In genomic region chr9:30428231-30428630, GRCm38 (mm10) we compare ENCODE assay signal across 8 mouse cellular contexts. TPM values are rescaled to one million over a fixed set of nuclear protein-coding genes. Genes with fewer than 3 reads are reported as not detected.
A peak's percentile ranks its signal among the peaks of the same experiment; 100 is the strongest.
DNase-seq lines count a peak whose midpoint lies in the region; ATAC-seq lines count a peak whose summit lies in the region.

No protein-coding gene starts in this region.

- no peak for DNase-seq in heart, adult 8-10 months (ENCODE audit: low spot score)
- no peak for DNase-seq in neural tube, embryonic 11.5 days (ENCODE audit: low spot score)
- no peak for DNase-seq in neural tube, embryonic 10.5 days (ENCODE audit: extremely low spot score, low spot score)
- no peak for DNase-seq in adrenal gland, postnatal 14 days
- DNase-seq in thymus, postnatal 14 days: no peak

- H3K4me1 ChIP-seq in heart, embryonic 11.5 days (ENCODE audit: control insufficient read depth, insufficient read depth, low read length): peaks cover 19% of the 10 kb centered on the region
- H3K4me1 ChIP-seq in neural tube, embryonic 11.5 days (ENCODE audit: control insufficient read depth, insufficient read depth, low read length): peaks cover 17% of the 10 kb centered on the region; the same call in 1 of the 2 replicates
- H3K4me1 ChIP-seq in limb, embryonic 15.5 days: peaks cover 31% of the 10 kb centered on the region
- peaks cover 44% of the 10 kb centered on the region for H3K4me1 ChIP-seq in neural tube, embryonic 15.5 days

- no peaks in the 10 kb centered on the region for H3K9me3 ChIP-seq in heart, embryonic 11.5 days (replicated peaks; ENCODE audit: control insufficient read depth, low read length)
- no peaks in the 10 kb centered on the region for H3K9me3 ChIP-seq in neural tube, embryonic 11.5 days (ENCODE audit: control insufficient read depth, low read length)
- no peaks in the 10 kb centered on the region for H3K9me3 ChIP-seq in limb, embryonic 15.5 days
- no peaks in the 10 kb centered on the region for H3K9me3 ChIP-seq in neural tube, embryonic 15.5 days (replicated peaks)

- H3K27me3 ChIP-seq in heart, embryonic 11.5 days (ENCODE audit: control insufficient read depth, insufficient read depth, low read length): no peaks in the 10 kb centered on the region
- no peaks in the 10 kb centered on the region for H3K27me3 ChIP-seq in neural tube, embryonic 11.5 days (ENCODE audit: control insufficient read depth, insufficient read depth, low read length)
- H3K27me3 ChIP-seq in limb, embryonic 15.5 days: no peaks in the 10 kb centered on the region
- no peaks in the 10 kb centered on the region for H3K27me3 ChIP-seq in neural tube, embryonic 15.5 days (replicated peaks)

- H3K36me3 ChIP-seq in heart, embryonic 11.5 days (ENCODE audit: control insufficient read depth, insufficient read depth, low read length): peaks cover 2% of the 10 kb centered on the region
- peaks cover 4% of the 10 kb centered on the region for H3K36me3 ChIP-seq in neural tube, embryonic 11.5 days (ENCODE audit: control insufficient read depth, insufficient read depth, low read length)
- H3K36me3 ChIP-seq in limb, embryonic 15.5 days: peaks cover 18% of the 10 kb centered on the region
- H3K36me3 ChIP-seq in neural tube, embryonic 15.5 days: peaks cover 8% of the 10 kb centered on the region

- peak overlapping the region; percentile 91 for H3K4me2 ChIP-seq in heart, embryonic 11.5 days
- H3K4me2 ChIP-seq in neural tube, embryonic 11.5 days (ENCODE audit: low read depth): 0 out of 2 replicates have a peak overlapping the region, but pooled peaks have one; percentile 14
- peak overlapping the region; percentile 74; the same call in 1 of the 2 replicates for H3K4me2 ChIP-seq in limb, embryonic 15.5 days
- H3K4me2 ChIP-seq in neural tube, embryonic 15.5 days: peak overlapping the region; percentile 84

- no peak overlapping the region for H3K4me3 ChIP-seq in heart, embryonic 11.5 days (ENCODE audit: low read depth, low read length)
- no peak overlapping the region for H3K4me3 ChIP-seq in neural tube, embryonic 11.5 days (ENCODE audit: low read depth, low read length)
- H3K4me3 ChIP-seq in limb, embryonic 15.5 days: 0 out of 2 replicates have a peak overlapping the region, but pooled peaks have one; percentile 65
- H3K4me3 ChIP-seq in neural tube, embryonic 15.5 days (replicated peaks): peak overlapping the region; percentile 90

- H3K9ac ChIP-seq in heart, embryonic 11.5 days (ENCODE audit: low read depth, low read length): no peak overlapping the region
- H3K9ac ChIP-seq in neural tube, embryonic 11.5 days (ENCODE audit: low read length): no peak overlapping the region
- no peak overlapping the region for H3K9ac ChIP-seq in limb, embryonic 15.5 days
- 0 out of 2 replicates have a peak overlapping the region, but pooled peaks have one; percentile 76 for H3K9ac ChIP-seq in neural tube, embryonic 15.5 days (replicated peaks)

- WGBS in heart, embryonic 11.5 days (ENCODE audit: insufficient replicate concordance): 86% methylated on average over 5 of the region's 5 CpGs
- 89% methylated on average over 5 of the region's 5 CpGs for WGBS in neural tube, embryonic 11.5 days
- 89% methylated on average over 5 of the region's 5 CpGs for WGBS in limb, embryonic 15.5 days
- 95% methylated on average over 5 of the region's 5 CpGs for WGBS in neural tube, embryonic 15.5 days

- no peak overlapping the region for H3K27ac ChIP-seq in heart, embryonic 11.5 days (ENCODE audit: low read depth, low read length)
- no peak overlapping the region for H3K27ac ChIP-seq in neural tube, embryonic 11.5 days (ENCODE audit: low read depth, low read length)
- no peak overlapping the region for H3K27ac ChIP-seq in limb, embryonic 15.5 days
- no peak overlapping the region for H3K27ac ChIP-seq in neural tube, embryonic 15.5 days (replicated peaks)

- ATAC-seq in heart, embryonic 11.5 days (replicated peaks; ENCODE audit: insufficient number of reproducible peaks, low FRiP score, low TSS enrichment): no peak
- ATAC-seq in neural tube, embryonic 11.5 days (ENCODE audit: insufficient read depth, low FRiP score, low TSS enrichment): no peak
- ATAC-seq in limb, embryonic 15.5 days (ENCODE audit: insufficient number of reproducible peaks, low FRiP score, low TSS enrichment, low read depth): no peak
- ATAC-seq in neural tube, embryonic 15.5 days (ENCODE audit: low FRiP score): no peak

RNA-seq across cellular contexts. Expression of gene Snx19, which starts 1.3 kb away (rescaled TPM):
- 15.0 and 19.0 TPM in 2 replicates for polyA plus RNA-seq in heart, embryonic 11.5 days (2014; fragmentation: Nextera tagmentation; extraction: Ambion mirVana)
- 10 to 100 TPM; 25.0 to 30.9 (median 27.3) TPM for total RNA-seq in heart, adult 8-10 months (2022)
- 30.4 and 32.3 TPM in 2 replicates for polyA plus RNA-seq in neural tube, embryonic 11.5 days (2014; fragmentation: Nextera tagmentation; extraction: Ambion mirVana)
- polyA plus RNA-seq in limb, embryonic 15.5 days (2015; fragmentation: Nextera tagmentation; extraction: Ambion mirVana): 17.0 and 18.2 TPM in 2 replicates
- 21.9 TPM in 2 replicates for polyA plus RNA-seq in neural tube, embryonic 15.5 days (2015; fragmentation: Nextera tagmentation; extraction: Ambion mirVana)
- total RNA-seq in adrenal gland, postnatal 14 days (2021): 24.8 and 25.4 TPM in 2 replicates

Comparison
In these comparisons a context has a peak if more than half of its experiments do, and no peak if none do; other contexts are left out.
1. H3K4me3 ChIP-seq: peak in limb, embryonic 15.5 days (single experiment) and neural tube, embryonic 15.5 days (single experiment); none in heart, embryonic 11.5 days (single experiment) and neural tube, embryonic 11.5 days (single experiment).
2. H3K4me2 ChIP-seq: peak in every context shown above with its lines; median percentile 91 in heart, embryonic 11.5 days; 84 in neural tube, embryonic 15.5 days; 74 in limb, embryonic 15.5 days; 14 in neural tube, embryonic 11.5 days.